Mouse (Mus musculus): ENCODE results near the gene Tmem128. TPM values are rescaled to one million over a fixed set of nuclear protein-coding genes. Genes with fewer than 3 reads are reported as not detected.

The Tmem128 gene
- total RNA-seq, 2 experiments from 2014 or later = 12.9 to 13.4 TPM

DNA sequence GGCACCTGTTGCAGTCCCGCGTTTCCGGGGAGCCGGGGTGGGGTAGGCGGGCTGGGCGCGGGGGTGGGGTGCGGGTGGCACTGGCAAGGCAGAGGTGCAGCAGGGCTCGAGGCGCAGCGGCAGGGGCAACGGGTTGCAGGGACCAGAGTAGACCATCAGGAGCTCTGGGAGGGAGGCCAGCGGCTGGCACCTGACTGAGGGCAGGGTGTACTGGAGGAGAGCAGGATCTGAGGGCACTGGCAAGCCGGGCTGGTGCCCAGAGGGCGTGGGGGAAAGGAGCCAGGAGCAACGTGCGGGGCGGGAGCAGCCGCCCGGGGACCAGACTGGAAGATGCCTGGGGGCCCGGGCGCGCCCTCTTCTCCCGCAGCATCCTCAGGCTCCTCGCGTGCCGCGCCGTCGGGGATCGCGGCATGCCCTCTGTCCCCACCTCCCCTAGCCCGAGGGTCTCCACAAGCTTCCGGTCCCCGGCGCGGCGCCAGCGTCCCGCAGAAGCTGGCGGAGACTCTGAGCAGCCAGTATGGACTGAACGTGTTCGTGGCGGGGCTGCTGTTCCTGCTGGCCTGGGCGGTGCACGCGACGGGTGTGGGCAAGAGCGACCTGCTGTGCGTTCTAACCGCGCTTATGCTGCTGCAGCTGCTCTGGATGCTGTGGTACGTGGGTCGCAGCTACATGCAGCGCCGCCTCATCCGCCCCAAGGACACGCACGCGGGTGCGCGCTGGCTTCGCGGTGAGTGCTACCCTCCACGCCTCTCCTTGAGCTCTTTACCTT is 17.3 kb downstream of the Tmem128 start:
- no peak for DNase-seq

DNA sequence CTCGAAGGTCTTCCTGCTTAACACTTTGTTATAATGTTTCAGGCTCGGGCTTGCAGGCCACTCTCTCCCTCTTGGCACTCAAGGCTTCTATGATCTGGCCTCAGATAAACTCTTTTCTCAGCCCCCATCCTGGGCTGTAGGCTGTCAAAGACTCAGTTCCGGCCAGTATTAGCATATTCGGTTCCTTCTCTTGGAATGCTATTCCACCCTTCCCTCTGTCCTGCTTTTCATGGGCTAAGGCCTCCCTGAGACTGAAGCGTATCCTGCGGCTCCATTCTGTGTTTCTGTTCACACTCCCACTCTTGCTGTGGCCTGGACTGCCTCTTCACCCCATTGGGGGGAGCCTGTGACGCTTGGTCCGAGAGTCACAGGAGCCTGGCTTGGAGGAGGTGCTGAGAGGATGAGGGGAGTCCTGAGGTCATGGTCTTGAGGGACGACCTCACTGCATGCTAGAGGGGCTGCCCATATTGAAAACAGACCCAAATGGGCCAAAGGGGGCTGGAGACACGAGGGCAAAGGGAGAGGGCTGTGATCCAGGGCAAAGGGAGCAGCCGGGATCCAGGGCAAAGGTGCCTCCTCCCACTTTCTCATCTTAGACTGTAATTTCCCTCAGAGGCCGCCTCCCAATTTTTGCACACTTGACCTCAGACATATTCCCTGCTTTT is 18.1 kb downstream of the Tmem128 start:
- DNase-seq = no peak

DNA sequence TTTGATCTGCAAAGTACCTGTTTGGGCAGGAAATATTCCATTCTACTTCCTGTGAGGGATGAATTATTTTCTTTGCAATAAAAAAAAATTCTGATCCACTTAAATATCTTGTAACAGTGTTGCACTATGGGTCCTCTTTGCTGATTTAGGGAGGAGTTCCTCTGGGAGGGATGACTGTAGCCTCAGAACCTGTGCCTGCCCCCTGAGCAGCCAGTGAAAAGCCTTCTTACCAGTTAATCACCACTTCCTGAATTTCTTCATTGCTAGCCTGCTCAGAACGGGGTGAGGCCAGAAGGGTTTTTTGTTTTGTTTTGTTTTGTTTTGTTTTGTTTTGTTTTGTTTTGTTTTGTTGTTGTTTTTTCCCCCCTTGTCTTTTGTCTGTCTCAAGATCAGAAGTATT is 20.1 kb downstream of the Tmem128 start:
- no peak for DNase-seq

DNA sequence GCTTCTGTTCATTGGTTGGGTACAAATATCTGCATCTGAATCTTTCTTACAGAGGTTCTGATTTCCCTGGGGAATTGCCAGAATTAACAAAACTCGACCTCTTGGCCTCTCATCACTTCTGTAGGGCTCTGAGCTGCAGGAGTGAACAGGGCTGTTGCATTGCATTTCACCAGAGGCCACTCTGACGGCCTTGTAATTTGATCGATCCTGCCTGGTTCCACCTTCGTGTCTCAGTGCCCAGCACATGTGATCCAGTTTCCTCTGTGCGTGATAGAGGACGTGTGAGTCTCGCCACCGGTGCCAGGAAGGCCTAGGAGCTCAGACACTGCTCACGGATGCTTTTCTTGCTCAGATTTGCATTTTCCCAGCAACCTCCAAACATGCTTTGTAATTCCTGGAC is 25.7 kb downstream of the Tmem128 start:
- no peak for DNase-seq

DNA sequence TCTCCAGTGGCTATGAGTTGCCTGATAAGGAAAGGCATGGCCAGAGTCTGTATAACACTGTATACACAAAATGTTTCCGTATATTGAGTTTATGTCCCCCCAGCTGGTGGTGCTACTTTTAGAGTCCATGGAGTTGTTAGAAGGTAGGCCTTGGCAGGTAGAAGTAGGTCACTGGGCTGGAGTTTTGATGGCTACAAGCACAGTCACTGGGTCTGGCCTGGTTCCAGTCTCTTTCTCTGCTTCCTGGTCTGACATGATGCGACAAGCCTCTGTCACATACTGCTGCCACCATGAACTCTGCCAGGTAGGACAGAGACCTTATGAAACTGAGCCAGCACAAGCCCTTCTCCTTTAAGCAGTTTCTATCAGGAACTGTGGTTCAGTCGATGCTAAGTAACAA is 28.5 kb downstream of the Tmem128 start:
- no peak for DNase-seq

DNA sequence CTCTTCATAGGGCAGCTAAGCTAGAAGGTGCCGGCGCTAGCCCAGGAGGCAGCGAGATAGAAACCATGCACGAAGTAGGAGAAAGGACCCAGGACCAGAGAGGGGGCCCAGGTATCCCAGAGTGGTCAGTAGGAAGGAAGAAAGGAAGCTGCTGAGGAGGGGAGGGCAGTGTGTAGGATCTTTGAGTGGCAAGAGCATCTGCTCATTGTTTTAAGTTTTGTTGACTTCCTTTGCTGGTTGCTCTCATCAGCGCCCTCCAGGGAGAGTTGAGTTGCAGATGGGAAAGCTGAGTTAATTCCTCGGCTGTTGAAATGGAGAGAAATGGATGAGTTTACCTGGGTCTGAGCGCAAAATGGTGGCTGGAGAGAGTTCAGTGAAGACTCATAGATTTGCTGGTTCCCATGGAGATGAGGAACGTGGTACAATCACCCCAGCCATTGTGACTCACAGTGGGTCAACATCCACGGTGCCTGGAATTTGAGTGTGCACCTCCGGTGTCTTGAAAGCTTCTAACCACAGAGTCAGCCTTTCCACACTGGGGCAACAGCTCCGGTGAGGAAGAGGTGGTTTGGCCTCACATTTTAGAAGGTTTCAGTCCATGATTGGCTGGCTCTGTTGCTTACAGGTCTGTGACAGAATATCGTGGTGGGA is 41.9 kb downstream of the Tmem128 start:
- DNase-seq = no peak

DNA sequence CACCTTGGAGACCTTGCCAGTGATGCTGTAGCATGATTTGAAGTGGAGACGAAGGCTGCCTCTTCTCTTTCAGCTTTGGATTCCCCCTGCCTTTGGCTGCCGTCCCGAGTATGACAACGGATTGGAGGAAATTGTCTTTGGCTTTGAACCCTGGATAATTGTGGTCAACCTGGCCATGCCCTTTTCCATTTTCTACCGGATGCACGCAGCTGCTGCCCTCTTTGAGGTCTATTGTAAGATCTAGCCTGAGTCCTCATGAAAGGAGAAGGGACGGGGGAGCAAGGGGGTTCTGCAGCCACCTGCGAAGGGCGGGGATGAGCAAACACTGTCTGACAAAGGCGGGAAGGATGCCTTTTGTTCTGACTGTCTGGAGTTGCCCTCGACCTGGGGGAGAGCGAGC is 42.7 kb downstream of the Tmem128 start:
- DNase-seq = no peak

DNA sequence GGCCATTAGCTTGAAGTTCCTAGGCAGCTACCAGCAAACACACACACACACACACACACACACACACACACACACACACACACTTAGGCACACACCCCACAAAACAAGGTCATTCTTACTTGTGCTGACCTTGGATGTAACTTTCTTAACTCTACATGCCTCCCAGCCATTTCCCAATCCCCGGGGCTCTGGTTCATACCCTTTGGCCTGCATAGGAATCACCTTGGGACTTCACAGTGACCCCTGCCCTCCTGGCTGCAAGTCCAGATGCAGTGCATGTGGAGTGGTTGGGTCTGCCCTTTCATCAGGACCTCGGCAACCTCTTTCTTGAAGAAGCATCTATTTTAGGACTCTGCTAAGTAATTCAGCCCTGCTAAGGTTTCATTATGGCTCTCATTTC is 45.3 kb downstream of the Tmem128 start:
- DNase-seq = no peak

DNA sequence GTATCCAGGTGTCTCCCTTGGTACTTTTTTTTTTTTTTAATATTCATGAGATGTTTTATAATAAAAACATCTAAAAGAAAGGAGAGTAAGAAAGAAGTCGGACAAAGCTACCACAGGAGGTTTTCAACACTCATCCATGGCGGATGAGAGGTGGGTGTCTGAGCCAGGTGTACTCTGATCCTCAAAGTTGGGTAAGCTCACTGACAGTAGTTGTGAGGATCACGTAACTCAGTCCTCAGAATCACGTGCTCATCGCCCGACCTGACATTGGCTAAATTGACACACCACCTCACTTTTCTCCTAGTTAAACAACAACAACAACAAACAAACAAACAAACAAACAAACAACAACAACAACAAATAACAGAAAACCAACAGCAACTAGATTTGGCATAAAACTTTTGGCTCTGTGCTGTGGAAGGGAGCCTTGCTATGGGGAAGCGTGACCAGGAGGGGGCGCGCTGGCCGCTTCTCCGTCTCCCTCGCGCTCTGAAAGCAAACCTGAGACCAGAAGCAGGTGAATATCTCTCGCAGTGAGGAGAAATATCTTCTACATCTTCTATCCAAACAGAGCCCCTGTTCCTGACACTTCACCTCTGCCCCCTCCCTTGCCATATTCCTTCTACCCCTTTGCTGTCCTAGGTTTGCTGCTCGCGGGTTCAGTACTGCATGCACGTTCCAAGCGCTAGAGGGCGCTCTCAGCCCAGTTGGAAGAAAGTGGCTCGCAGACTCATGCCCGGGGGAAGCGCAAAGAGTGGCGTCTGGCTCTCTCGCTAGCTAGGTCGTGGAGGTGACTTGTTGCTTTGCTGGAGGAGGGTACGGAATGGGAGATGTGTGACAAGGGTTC is 47.5 kb downstream of the Tmem128 start:
- peak; percentile 86 to 95 for DNase-seq

DNA sequence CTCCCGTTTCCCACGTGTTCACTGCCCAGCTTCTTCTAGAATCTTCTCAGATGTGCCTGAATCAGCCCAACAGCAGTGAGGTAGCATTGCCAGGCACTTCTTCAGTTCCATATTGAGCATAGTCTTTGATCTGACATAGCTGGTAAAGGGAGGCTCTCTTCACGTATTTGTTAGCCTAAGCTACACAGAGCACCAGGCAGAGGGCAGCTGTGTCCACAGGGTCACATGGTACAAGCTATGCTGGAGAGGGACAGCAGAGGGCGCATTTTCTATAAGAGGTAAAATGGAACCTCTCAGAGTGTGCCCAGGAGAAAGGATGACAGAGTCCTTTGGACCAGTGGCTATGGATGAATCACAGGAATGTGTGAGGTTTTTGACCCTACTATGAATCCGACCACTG is 48.9 kb downstream of the Tmem128 start:
- peak; percentile 42 to 63 for DNase-seq

DNA sequence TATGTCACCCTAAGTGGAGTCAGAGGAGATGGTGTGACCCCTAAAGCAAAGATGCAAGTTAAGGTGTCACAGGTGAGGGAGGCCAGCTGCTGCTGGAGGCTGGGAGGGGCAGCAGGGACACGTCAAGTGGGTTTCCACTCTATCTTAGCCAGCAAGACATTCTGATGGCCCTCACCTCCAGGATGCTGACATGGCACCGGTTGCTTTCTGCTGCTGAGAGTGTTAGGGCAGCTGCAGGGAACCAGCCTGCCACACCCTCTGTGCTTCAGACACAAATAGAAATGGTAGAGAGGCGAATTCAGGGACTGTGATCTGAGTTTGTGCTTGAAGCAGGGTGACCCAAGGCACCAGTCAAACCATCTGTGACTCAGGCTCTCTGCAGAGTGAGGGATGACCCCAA is 49.8 kb downstream of the Tmem128 start:
- DNase-seq = no peak

Other genes with a start within 250 kb of the Tmem128 start
- gene Stx18, start 221.4 kb upstream of the Tmem128 start, total RNA-seq (2021) = 10 to 100 TPM; 17.8 to 18.0 TPM
- 1 to 10 TPM; 5.7 to 8.3 TPM for gene Nsg1, start 100.3 kb upstream of the Tmem128 start, total RNA-seq (2021)
- gene Zbtb49, start 39.7 kb upstream of the Tmem128 start, total RNA-seq (2021) = 1 to 10 TPM; 3.5 to 4.0 TPM
- 10 to 100 TPM; 15.5 to 17.4 TPM for gene Lyar, start 39.7 kb upstream of the Tmem128 start, total RNA-seq (2021)
- 1 to 10 TPM in 1 of 2 experiments, under 1 TPM in 1; 0.32 to 5.2 TPM for gene Otop1, start 15.8 kb downstream of the Tmem128 start, total RNA-seq (2021)
- not detected for gene Drd5, start 59.2 kb downstream of the Tmem128 start, total RNA-seq (2021)
- gene Slc2a9, start 243.0 kb downstream of the Tmem128 start, total RNA-seq (2021) = 1 to 10 TPM; 1.6 to 2.0 TPM